Mouse (Mus musculus) CH12F3 (cell line): ENCODE results near the gene Tmem184a.

Experiments
- in situ Hi-C: fragments of 300-500 bp; cut with MboI; formaldehyde crosslinking; loops from 2 replicates; pipeline ENCODE4 v1.14.3; 2020; ENCODE audit warnings: low sequenced_read_pairs

Gene Tmem184a

DNA sequence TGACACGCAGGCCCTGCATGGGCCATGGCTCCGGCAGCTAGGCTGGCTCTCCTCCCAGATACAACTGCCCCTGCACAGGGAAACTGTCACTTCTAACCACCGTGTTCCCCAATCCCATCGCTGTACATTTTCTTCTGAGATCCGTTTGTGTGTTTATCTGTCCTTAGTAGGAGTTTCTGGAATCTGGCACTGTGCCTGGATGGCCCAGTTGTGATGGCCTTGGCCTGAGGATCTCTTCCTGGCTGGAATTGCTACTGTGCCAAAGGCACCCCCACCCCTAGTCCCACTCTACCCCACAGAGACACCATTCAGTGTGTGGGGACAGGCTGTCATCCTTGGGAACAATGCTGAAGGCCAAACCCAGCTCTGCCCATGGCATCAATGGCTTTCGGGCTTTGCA, 3.8 kb downstream of the Tmem184a start:
- in situ Hi-C loops: no loop called here

DNA sequence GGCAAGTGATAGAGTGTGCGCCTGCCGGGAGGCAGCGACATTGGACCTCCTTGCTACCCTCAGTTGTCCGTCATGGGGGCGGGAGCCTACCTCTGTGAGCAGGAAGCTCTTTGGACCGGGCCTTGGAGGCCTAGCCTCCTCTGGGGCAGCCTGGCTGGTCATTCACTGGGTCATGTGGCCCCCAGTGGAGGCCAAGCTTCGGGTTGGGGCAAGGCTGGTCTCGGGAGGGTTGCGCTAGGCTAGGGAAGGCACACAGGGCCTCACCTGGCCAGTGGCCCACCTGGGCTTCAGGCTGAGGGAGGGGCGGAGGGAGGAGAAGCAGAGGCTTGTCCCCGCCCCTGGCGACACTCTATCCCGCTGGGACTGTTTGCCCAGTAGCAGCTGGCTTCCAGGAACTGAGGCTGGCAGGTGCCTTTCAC, 5.7 kb downstream of the Tmem184a start:
- in situ Hi-C loops: no loop called here

DNA sequence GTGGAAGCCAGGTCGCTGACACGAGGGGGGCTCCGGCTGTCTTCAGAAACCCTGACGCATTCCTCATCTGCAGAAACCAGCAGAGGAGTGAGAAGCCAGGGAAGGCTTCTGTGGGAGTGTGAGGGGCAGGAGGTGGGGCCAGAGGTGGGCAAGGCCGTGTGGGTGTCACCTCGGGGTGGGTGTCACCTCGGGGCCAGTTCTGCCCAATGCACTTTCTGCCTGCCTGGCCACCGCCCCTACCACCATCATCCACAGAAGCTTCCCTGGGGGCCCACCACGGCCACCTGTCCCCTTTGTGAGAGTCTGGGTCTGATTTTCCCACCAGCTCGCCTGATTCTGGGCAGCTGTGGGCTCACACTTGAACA, 6.6 kb downstream of the Tmem184a start:
- in situ Hi-C loops: no loop called here

DNA sequence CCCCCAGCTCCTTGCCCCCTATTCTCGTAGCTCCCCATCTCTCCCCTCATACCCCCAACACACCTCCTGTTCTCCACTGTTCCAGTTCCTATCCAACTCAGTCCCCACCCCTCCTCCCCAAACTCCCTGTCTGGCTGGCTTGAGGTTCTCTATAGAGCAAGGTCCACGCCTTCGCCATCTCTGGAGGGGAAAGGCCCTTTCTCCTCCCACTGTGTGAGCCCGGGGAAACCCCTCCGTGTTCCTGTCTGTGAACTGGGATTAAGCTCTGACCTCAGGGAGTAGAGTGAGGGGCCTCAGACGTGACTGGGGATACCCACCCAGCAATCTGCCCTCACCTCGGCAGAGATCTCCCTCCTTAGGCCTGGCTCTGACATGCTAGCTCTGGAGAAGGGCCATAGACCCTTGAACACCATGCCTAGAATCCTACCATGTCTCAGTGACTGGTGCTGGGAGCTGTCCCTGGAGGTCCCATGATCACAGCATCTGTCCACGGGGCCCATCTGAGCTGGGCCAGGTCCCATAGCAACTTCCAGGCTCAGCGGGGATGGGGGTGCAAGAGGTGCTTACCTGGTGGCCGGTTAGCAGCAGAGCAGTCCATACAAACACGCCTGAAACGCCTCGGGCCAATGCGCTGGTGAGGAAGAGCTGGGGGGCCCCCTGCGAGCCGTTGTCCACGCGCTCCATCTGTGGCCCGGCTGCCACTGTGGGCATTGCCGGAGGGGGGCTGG, 7.2 kb downstream of the Tmem184a start:
- in situ Hi-C loops: no loop called here

DNA sequence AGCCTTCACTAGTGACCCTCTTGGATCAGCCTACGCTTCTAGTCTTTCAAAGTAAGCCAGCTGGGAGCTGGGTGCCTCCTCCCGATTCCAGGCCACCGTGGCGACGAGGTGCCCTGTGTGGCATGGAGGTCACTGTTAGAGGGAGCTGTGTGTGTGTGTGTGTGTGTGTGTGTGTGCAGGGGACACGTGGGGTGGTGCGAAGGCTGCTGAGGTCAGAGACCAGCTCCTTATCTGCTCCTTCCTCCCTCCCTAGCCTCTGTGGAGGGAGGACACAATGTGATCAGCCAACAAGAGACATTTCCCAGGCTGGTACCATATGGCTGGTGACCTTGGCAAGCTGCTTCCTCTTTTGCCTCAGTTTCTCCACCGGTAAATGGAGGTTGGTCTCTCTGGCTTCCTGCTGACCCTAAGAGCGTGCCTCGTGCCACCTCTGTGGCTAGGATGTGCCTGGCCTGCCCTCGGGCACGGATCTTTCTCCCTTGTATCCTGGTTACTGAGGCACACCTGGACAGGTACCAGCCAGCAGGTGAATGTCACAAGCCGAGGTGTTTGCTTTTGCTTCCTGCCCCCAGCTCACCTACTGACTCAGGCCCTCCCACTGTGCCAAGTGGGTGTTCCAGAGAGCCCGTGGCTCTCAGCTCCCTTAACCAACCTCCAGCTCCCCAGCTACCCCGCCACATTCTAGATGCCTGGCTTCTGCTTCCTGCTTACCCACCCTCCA, 7.9 kb downstream of the Tmem184a start:
- in situ Hi-C loops: no loop called here

DNA sequence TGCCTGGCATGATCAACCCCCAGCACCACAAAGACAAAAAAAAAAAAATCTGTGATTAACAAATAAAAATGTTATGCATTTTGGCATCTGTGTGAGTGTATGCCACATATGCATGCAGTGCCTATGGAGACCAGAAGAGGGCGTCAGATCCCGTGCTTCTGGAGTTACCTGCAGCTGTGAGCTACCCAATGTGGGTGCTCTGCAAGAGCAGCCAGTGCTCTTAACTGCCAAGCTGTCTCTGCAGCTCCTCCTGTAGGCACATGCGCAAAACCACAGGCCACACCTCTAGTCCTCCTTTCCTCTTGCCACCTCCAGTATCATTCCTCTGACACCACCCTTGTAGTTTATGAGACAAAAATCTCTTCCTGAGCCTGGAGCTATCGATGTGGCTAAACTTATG, 10.3 kb downstream of the Tmem184a start:
- in situ Hi-C loops: no loop called here

DNA sequence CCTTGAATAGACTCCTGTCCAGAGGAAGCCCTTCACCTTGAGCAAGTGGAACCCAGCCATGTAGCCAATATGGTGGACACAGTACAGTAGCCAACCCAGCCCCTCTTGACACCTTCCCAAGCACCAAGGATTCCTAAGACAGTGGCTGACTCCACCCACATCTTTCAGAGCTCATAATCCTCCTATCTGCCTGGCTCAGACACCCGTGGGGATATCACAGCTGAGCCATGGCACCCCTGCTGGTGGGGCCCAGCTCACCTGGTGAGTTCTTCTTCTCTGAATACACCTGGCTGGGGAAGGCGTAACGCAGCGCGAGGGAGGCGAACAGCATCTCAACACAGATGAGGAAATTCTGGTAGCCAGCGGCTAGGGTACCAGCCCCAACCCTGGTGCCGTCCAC, 13.8 kb downstream of the Tmem184a start:
- in situ Hi-C loops: no loop called here

DNA sequence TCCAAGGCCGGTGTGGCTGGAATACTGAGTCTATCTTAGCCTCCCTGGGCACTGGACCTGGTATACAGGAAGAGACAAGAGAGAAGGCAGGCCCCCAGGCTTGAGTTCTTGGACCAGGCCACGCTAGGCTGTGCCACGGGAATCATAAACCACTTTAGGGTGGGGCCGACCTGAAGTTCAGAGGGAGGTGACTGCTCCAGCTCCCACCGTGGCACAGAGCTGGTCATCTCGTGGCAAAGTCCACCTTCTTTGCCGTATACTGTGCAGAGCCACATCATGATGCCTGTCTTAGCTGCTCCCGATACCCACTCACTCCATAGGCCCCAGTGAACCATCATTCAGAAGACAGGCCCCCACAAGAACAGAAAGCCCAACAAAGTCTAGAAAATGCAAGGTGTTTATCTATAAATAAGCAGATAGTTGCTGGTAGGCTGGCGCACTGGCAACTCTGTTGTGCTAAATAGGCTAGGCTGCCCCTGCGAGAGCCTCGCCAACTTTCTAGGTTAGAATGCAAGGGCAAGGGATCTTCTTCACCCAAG, 15.1 kb downstream of the Tmem184a start:
- in situ Hi-C loops: no loop called here

DNA sequence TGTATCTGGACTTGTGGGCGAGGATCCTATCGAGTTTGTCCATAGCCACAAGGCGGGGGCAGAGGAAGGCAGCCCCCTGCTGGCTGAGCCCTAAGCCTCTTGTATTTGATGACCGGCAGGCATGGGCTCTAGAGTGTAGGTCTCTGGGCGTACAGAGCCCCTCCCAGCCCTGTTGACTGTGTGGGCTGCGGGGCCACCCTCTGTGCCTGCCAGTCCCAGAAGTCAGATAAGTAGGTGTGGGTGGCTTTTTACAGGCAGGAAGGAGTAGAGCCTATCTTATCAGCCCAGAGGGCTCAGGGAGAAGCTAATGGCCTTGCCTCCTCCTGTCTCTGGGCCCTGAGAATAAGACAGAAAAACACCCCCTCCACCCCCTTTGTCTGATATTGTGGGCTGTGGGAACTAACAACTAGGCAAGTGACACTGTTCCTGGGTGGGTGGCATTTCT, 15.6 kb downstream of the Tmem184a start:
- in situ Hi-C loops: no loop called here

DNA sequence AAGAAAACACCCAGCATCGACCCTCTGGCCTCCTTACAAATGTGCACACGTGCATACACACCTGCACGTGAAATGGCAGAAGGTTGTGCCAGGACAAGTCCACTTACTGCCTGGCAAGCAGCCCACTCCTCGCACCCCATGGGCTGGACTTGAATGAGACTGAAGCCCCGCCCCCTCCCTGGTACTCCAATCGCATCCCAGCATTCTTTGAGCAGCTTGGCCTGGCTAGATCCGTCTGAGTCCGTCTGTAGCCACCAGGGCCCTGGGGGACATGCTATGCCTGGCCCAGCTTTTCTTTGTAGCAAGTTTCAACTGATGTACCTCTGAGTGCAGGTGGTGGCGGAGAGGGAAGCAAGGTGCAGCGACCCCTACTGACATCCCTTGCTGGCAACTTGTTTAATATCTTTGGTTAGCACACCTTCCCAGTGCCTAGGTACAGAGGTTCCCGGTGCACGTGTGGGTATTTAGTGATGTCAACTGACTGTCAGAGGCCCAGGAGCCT, 16.1 kb downstream of the Tmem184a start:
- in situ Hi-C loops: no loop called here

DNA sequence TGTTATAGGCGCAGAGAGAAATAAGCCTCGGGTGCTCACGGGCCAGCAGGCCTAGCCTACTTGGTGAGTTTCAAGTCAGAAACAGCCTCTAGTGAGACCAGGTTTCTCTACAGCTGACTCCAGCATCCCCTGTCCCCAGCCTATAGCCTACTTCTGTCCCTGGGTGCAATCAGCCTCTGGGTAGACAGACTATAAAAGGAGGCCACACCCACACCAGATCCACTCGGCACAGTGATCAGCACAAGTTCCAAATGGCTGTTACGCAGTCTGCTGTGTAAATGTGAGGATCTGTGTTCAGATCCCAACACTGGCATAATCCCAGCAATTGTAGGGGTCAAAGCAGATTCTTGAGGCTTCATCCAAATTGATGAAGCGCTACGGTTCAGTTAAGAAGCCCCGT, 16.6 kb downstream of the Tmem184a start:
- in situ Hi-C loops: no loop called here

DNA sequence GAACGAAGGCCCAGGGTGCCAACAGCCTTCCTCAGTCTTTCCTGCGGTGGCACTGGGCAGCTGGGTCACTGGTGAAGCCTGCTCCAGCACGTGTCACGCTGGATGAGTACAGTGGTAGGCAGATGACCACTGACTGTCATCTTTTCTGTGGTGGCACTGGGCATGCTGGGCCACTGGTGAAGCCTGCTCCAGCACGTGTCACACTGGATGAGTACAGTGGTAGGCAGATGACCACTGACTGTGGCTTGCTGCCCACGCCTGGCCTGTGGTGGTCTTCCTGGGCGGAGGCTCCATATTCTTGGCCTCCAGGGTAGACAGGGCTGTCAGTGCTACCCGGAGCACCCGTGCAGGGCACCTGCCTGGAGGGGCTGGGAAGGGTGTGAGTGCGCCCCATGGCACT, 17.8 kb downstream of the Tmem184a start:
- in situ Hi-C loops: no loop called here

DNA sequence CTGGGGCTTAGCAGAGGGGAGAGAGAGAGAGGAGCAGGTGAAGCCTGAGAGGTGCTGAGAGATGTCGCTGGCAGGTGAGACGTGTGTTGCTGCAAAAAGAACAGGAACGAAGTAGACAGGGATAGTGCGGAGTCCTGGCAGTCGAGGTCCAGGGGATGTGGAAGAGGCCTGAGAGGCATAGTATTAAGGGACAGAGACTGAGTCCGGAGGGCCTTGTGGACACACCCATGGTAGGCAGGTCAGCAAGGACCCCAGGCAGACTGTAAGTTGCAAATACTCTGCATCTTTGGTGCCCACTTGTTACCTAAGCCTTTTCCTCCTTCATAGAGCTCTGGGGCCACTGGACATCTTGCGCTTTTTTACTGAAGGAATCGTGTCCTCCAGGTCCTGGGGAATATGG, 18.5 kb downstream of the Tmem184a start:
- in situ Hi-C loops: no loop called here

DNA sequence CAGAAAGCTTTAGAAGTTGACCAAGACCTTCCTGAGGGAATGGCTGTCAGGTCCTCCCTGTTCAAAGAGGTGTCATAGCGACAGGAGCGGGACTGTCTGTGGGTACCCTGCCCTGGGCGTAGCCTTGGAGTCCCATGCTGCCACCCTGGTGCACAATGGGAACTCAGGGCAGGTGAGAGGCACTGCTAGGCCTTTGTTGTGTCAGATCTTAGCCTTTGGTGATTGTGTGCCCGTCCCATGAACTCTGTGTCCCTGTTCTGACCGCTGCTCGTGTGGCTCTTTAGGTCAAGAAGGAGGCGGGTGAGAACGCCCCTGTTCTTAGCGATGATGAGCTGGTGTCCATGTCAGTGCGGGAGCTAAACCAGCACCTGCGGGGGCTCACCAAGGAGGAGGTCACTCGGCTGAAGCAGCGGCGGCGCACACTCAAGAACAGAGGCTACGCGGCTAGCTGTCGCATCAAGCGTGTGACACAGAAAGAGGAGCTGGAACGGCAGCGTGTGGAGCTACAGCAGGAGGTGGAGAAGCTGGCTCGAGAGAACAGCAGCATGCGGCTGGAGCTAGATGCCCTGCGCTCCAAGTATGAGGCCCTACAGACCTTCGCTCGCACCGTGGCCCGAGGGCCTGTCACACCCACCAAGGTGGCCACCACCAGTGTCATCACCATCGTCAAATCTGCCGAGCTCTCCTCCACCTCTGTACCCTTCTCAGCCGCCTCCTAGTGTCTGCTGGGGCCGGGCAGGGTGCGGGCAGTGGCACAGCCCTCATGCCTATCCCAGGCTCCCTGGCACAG, 19.7 kb downstream of the Tmem184a start:
- in situ Hi-C loops: no loop called here

DNA sequence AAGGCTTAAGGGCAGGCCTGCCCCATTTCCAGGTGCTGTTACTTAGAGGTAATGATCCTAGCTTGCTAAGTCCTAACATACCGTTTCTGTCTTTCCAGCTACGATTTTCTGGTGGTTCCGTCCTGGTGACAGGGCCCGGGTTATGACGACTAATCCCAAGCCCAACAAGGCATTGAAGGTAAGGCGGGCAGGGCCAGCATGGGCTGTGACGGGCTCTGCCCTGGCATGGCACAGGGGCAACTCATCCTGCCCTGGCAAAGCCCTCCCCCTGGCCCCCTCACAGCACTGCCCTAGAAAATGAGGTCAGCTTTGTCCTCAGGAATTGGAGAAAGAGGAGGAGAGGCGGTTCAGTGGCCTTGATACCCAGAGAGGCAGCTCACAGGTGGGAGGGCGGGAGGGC, 20.7 kb downstream of the Tmem184a start:
- in situ Hi-C loops: no loop called here

DNA sequence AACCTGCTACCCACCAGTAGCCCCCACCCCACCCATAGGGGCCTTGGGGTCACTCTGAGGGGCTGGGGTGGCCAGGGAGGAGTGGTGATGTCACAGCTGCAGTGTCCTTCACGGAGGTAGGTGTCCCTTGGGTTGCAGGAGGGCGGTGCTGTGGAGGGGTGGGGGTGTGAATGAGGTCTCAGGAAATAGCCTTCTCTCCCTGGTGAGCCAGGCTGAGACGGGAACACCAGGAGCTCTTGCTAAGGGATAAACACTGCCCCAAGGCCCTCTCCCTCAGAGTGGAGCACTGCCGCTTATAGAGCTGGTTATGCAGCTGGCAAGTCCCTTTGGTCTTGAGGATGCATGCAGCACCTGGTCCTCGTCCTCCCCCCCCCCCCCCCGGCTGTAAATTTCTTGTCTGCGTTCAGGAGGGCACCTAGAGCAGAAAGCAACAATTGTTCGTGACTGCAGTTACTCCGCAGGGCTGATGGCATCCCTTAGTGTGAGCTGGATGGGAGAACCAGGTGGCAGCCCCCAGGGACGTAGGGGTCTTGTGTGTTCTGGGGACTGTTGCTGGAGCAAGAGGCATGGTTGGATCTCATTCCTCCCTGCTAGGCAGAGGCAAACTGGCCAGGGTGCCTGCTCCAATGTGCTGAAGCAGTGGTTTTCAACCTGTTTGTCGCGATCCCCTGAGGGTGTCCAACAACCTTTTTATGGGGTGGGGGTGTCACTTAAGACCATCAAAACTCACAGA, 21.4 kb downstream of the Tmem184a start:
- in situ Hi-C loops: no loop called here

DNA sequence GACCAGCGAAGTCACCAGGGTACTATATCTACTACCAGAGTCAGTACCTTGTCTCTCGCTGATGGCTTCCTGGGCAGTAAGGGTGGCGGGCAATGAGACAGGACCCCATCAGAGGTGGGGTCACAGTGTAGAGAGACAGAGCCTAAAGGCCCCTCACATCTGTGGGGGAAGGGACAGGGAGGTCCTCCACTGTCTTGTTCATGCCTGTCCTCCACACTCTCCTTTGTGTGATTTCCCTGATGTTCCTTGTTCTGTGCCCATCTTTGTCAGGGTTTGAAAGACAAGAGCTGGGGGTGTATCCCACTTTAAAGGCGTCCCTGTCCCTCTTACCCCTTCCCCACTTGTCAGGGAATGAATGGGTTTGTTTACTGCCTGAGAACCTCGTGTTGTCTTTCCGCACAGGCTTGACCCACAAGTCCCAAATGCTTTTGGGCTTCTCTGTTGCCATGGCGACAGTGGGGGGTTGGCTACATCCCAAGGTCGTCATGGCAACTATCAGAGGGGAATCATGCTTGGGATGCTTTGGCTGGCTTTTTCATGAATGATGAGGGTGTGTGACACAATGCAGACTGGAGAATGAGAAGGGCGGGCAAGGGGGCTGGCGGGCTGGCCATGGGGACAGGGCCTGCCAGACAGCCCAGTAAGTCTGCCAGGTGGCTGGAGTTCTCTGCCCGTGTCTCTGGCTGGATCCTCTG, 22.1 kb downstream of the Tmem184a start:
- in situ Hi-C loops: no loop called here

DNA sequence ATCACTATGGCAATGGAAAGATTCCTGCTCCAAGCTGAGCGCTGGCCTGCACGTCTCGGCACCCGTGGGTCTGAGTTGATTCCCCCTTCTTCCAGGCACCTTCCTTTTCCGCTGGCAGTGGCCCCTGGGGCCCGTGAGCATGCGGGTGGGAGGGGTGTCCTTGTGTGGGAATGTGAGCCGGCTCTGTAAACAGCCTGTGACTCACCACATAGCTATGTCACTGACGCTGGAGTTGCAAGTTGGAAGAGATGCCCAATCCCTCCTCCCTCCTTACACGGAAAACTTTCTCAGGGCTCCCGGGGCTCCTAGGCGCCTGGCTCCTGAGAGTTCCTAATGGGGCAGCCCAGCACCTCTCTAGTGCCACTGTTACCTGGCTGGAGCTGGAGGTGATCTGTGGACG, 22.8 kb downstream of the Tmem184a start:
- in situ Hi-C loops: no loop called here

DNA sequence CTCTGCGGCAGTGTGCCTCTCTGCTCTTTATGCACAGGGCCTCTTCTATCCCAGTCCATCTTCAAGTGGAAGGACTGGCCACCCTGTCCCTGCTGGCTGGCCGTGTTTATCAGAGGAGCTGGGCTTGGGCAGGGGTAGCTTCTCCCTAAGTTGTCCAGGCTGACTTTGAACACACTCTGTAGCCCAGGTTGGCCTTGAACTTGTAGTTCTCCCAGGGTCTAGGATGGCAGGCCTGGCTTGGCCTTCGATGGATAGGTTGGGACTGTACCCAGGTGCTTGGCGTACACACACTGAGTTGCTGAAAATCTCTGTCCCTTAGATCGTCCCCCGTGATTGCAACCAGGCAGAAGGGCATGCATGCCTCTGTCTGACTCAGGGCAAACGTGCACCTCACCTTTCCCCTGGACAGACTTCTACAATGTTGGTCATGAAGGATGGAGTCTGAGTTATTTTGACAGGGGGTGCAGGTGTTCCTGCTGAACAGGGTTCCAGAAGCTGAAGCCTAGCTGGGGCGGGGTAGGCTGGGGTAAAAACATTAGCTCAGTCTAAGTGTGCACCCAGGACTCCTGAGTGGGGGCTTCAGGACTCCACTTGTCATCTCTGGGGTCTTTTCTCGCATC, 23.6 kb downstream of the Tmem184a start:
- in situ Hi-C loops: no loop called here

DNA sequence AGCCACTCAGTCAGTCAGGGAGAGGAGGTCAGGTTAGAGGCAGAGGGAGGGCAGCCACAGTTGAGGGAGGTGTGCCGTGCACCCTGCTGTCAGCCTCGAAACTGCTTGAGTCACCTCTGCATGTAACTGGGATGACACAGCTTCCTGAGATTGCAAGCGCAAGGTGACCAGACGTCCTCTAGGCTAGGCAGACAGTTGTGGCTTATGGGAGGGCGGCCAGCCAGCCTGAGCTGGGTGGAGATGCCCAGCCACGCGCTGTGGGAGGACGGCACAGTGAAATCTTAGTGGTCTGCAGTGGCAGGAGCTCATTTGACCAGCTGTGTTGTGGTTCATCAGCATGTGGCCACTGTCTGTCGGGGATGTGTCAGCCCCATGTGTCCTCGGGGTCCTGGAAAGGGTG, 24.8 kb downstream of the Tmem184a start:
- in situ Hi-C loops: no loop called here
